Mouse (Mus musculus): ENCODE results near the gene 4930539E08Rik. TPM values are rescaled to one million over a fixed set of nuclear protein-coding genes. Genes with fewer than 3 reads are reported as not detected.

The 4930539E08Rik gene
- polyA plus RNA-seq (2012; rRNA removed; ENCODE audit: low replicate concordance), result 0.28 and 0.34 TPM in 2 replicates

GRCm38 (mm10) chr17:28915060-28915628, at the start of gene 4930539E08Rik:
TSS of gene 4930539E08Rik (minus strand) at chr17:28915324.

GRCm38 (mm10) chr17:28951831-28952799, 37.0 kb upstream of the 4930539E08Rik start, which contains the start of gene Kctd20:
TSS of gene Kctd20 (plus strand) at chr17:28951950.

GRCm38 (mm10) chr17:28943740-28944139, 28.6 kb upstream of the 4930539E08Rik start, which contains the start of gene Pxt1:
TSS of gene Pxt1 (minus strand) at chr17:28943840.

GRCm38 (mm10) chr17:28858205-28858604, 56.9 kb downstream of the 4930539E08Rik start, which contains the start of gene Pnpla1:
TSS of gene Pnpla1 (plus strand) at chr17:28858411.

Other genes with a start within 250 kb of the 4930539E08Rik start
- gene Slc26a8, start 225.1 kb downstream of the 4930539E08Rik start, polyA plus RNA-seq (2012; rRNA removed; ENCODE audit: low replicate concordance), result 1.3 and 2.5 TPM in 2 replicates
- 86.8 and 107 TPM in 2 replicates for gene Mapk14, start 224.0 kb downstream of the 4930539E08Rik start, polyA plus RNA-seq (2012; rRNA removed; ENCODE audit: low replicate concordance)
- gene AC170998.1, start 189.2 kb downstream of the 4930539E08Rik start, polyA plus RNA-seq (2012; rRNA removed; ENCODE audit: low replicate concordance), result 0.62 and 1.0 TPM in 2 replicates
- gene Mapk13, start 146.0 kb downstream of the 4930539E08Rik start, polyA plus RNA-seq (2012; rRNA removed; ENCODE audit: low replicate concordance), result 0.69 and 17.8 TPM in 2 replicates
- 44.7 and 56.5 TPM in 2 replicates for gene Brpf3, start 114.2 kb downstream of the 4930539E08Rik start, polyA plus RNA-seq (2012; rRNA removed; ENCODE audit: low replicate concordance)
- 0.09 and 0.18 TPM in 2 replicates for gene Pnpla1, start 56.9 kb downstream of the 4930539E08Rik start, polyA plus RNA-seq (2012; rRNA removed; ENCODE audit: low replicate concordance)
- 1.0 and 2.9 TPM in 2 replicates for gene Pxt1, start 28.5 kb upstream of the 4930539E08Rik start, polyA plus RNA-seq (2012; rRNA removed; ENCODE audit: low replicate concordance)
- 52.1 and 58.4 TPM in 2 replicates for gene Kctd20, start 36.6 kb upstream of the 4930539E08Rik start, polyA plus RNA-seq (2012; rRNA removed; ENCODE audit: low replicate concordance)
- 84.9 and 111 TPM in 2 replicates for gene Stk38, start 92.7 kb upstream of the 4930539E08Rik start, polyA plus RNA-seq (2012; rRNA removed; ENCODE audit: low replicate concordance)
- gene Srsf3, start 117.3 kb upstream of the 4930539E08Rik start, polyA plus RNA-seq (2012; rRNA removed; ENCODE audit: low replicate concordance), result 66.3 and 152 TPM in 2 replicates
- 25.4 and 107 TPM in 2 replicates for gene Cdkn1a, start 175.7 kb upstream of the 4930539E08Rik start, polyA plus RNA-seq (2012; rRNA removed; ENCODE audit: low replicate concordance)
- 1.1 and 6.9 TPM in 2 replicates for gene Rab44, start 198.8 kb upstream of the 4930539E08Rik start, polyA plus RNA-seq (2012; rRNA removed; ENCODE audit: low replicate concordance)